Mouse (Mus musculus) hindbrain, embryonic 16.5 days (tissue): ENCODE results near the gene Plac8. TPM values are rescaled to one million over a fixed set of nuclear protein-coding genes. Genes with fewer than 3 reads are reported as not detected.

Source experiments
- ATAC-seq: fragments of 200-750 bp; cut with Nextera tagmentation; 2 replicates; pipeline ENCODE4 v1.8.0; 2017; ENCODE audit warnings: moderate TSS enrichment, moderate library complexity
- H3K27ac ChIP-seq: fragments of 300-500 bp; sonication (generic); 2 replicates; pipeline ENCODE4 v1.5.1; 2014; ENCODE audit warnings: low read depth, mild to moderate bottlenecking, control low read depth, low read length, moderate library complexity
- H3K27me3 ChIP-seq: fragments of 300-500 bp; sonication (generic); replicated peaks from 2 replicates; pipeline ENCODE4 v1.6.1; 2014; ENCODE audit warnings: low read length; ENCODE audit not compliant: control insufficient read depth, insufficient read depth
- H3K36me3 ChIP-seq: fragments of 300-500 bp; sonication (generic); 2 replicates; pipeline ENCODE4 v1.6.1; 2014; ENCODE audit warnings: mild to moderate bottlenecking, low read length, moderate library complexity, mixed read lengths; ENCODE audit not compliant: control insufficient read depth, insufficient read depth
- H3K4me1 ChIP-seq: fragments of 300-500 bp; sonication (generic); 2 replicates; pipeline ENCODE4 v1.6.1; 2014; ENCODE audit warnings: low read depth, low read length; ENCODE audit not compliant: control insufficient read depth, insufficient read depth
- H3K4me2 ChIP-seq: fragments of 300-500 bp; sonication (generic); 2 replicates; pipeline ENCODE4 v1.6.1; 2014; ENCODE audit warnings: mild to moderate bottlenecking, low read length, control low read depth, moderate library complexity
- H3K4me3 ChIP-seq: fragments of 300-500 bp; sonication (generic); 2 replicates; pipeline ENCODE4 v1.5.1; 2014; ENCODE audit warnings: mild to moderate bottlenecking, low read length, control low read depth, moderate library complexity
- H3K9ac ChIP-seq: fragments of 300-500 bp; sonication (generic); 2 replicates; pipeline ENCODE4 v1.6.1; 2014; ENCODE audit warnings: low read depth, mild to moderate bottlenecking, control low read depth, low read length, moderate library complexity
- H3K9me3 ChIP-seq: fragments of 300-500 bp; sonication (generic); 2 replicates; pipeline ENCODE4 v1.6.1; 2014; ENCODE audit warnings: mild to moderate bottlenecking, low read length, moderate library complexity; ENCODE audit not compliant: control insufficient read depth
- WGBS: fragments of 180-500 bp; shearing (Covaris S2); extraction: QIAGEN DNeasy Blood & Tissue Kit; methylation state at CpG from one replicate; pipeline ENCODE4 v1.1.7; 2014; 5-methylcytosine and 5-hydroxymethylcytosine counted together
- polyA plus RNA-seq: library from polyadenylated mRNA; unstranded; fragments of >200 nt; fragmentation: Nextera tagmentation; extraction: Ambion mirVana; gene quantifications from 2 replicates; pipeline ENCODE4 v1.2.1, GENCODE M21; 2015

The Plac8 gene
- polyA plus RNA-seq, 1 experiment from 2014 or later: 0.65 TPM

- peaks cover 6% of the 10 kb centered on the region; the same call in 1 of the 2 replicates for H3K36me3 ChIP-seq
- ATAC-seq: no peak
- H3K27me3 ChIP-seq: no peaks in the 10 kb centered on the region
- no peak overlapping the region for H3K9ac ChIP-seq
- H3K4me2 ChIP-seq: no peak overlapping the region
- 64% methylated on average over 8 of the region's 8 CpGs for WGBS
- no peaks in the 10 kb centered on the region for H3K4me1 ChIP-seq
- no peak overlapping the region for H3K27ac ChIP-seq
- no peaks in the 10 kb centered on the region for H3K9me3 ChIP-seq
- H3K4me3 ChIP-seq: no peak overlapping the region
Observed at GRCm38 (mm10) chr5:100553426-100553825, 18.6 kb downstream of the Plac8 start.

GRCm38 (mm10) chr5:100551952-100552351 lies 20.1 kb downstream of the Plac8 start:
- no peaks in the 10 kb centered on the region for H3K9me3 ChIP-seq
- no peak overlapping the region for H3K4me2 ChIP-seq
- no peak overlapping the region for H3K4me3 ChIP-seq
- H3K4me1 ChIP-seq: no peaks in the 10 kb centered on the region
- no peak for ATAC-seq
- H3K27ac ChIP-seq: no peak overlapping the region
- H3K27me3 ChIP-seq: no peaks in the 10 kb centered on the region
- no peak overlapping the region for H3K9ac ChIP-seq
- H3K36me3 ChIP-seq: peaks cover 15% of the 10 kb centered on the region
- WGBS: 77% methylated on average over 2 of the region's 2 CpGs

- H3K4me1 ChIP-seq: no peaks in the 10 kb centered on the region
- no peak overlapping the region for H3K9ac ChIP-seq
- no peak overlapping the region for H3K4me3 ChIP-seq
- H3K36me3 ChIP-seq: peaks cover 20% of the 10 kb centered on the region
- H3K27ac ChIP-seq: no peak overlapping the region
- no peak for ATAC-seq
- WGBS: 94% methylated on average over 1 of the region's 1 CpGs
- H3K27me3 ChIP-seq: no peaks in the 10 kb centered on the region
- no peaks in the 10 kb centered on the region for H3K9me3 ChIP-seq
- no peak overlapping the region for H3K4me2 ChIP-seq
Observed at GRCm38 (mm10) chr5:100550151-100550550, 21.9 kb downstream of the Plac8 start.

GRCm38 (mm10) chr5:100549311-100549710 lies 22.7 kb downstream of the Plac8 start:
- no peak for ATAC-seq
- 97% methylated on average over 4 of the region's 4 CpGs for WGBS
- H3K36me3 ChIP-seq: peaks cover 25% of the 10 kb centered on the region

GRCm38 (mm10) chr5:100548236-100548635 lies 23.8 kb downstream of the Plac8 start:
- H3K4me3 ChIP-seq: no peak overlapping the region
- H3K9ac ChIP-seq: no peak overlapping the region
- 94% methylated on average over 2 of the region's 2 CpGs for WGBS
- H3K4me1 ChIP-seq: no peaks in the 10 kb centered on the region
- no peak for ATAC-seq
- H3K27ac ChIP-seq: no peak overlapping the region
- H3K4me2 ChIP-seq: no peak overlapping the region
- peaks cover 28% of the 10 kb centered on the region for H3K36me3 ChIP-seq
- no peaks in the 10 kb centered on the region for H3K27me3 ChIP-seq
- no peaks in the 10 kb centered on the region for H3K9me3 ChIP-seq

More at GRCm38 (mm10) chr5:100549311-100549710, 22.7 kb downstream of the Plac8 start:
- H3K27me3 ChIP-seq: no peaks in the 10 kb centered on the region
- no peak overlapping the region for H3K4me3 ChIP-seq
- H3K9ac ChIP-seq: no peak overlapping the region
- H3K27ac ChIP-seq: no peak overlapping the region
- H3K4me1 ChIP-seq: no peaks in the 10 kb centered on the region
- no peak overlapping the region for H3K4me2 ChIP-seq
- H3K9me3 ChIP-seq: no peaks in the 10 kb centered on the region

- no peaks in the 10 kb centered on the region for H3K4me1 ChIP-seq
- H3K36me3 ChIP-seq: peaks cover 36% of the 10 kb centered on the region
- no peaks in the 10 kb centered on the region for H3K27me3 ChIP-seq
- no peaks in the 10 kb centered on the region for H3K9me3 ChIP-seq
- ATAC-seq: no peak
- H3K4me3 ChIP-seq: no peak overlapping the region
- WGBS: 92% methylated on average over 6 of the region's 6 CpGs
- H3K27ac ChIP-seq: no peak overlapping the region
- no peak overlapping the region for H3K9ac ChIP-seq
- H3K4me2 ChIP-seq: no peak overlapping the region
Observed at GRCm38 (mm10) chr5:100546294-100547080, 25.6 kb downstream of the Plac8 start.

- Histone ChIP-seq H3K36me3 (peaks cover 26% of the 10 kb centered on the region), H3K9me3 (no peaks in the 10 kb centered on the region), H3K4me1 (no peaks in the 10 kb centered on the region), H3K4me2 (no peak overlapping the region), H3K27me3 (no peaks in the 10 kb centered on the region), H3K4me3 (no peak overlapping the region), H3K9ac (no peak overlapping the region), H3K27ac (no peak overlapping the region)
- WGBS: 93% methylated on average over 3 of the region's 3 CpGs
- ATAC-seq: no peak
Observed at GRCm38 (mm10) chr5:100536638-100537037, 35.4 kb downstream of the Plac8 start.

- ATAC-seq: no peak
- Histone ChIP-seq H3K4me2 (no peak overlapping the region), H3K27me3 (no peaks in the 10 kb centered on the region), H3K9me3 (no peaks in the 10 kb centered on the region), H3K4me1 (no peaks in the 10 kb centered on the region), H3K36me3 (peaks cover 33% of the 10 kb centered on the region), H3K27ac (no peak overlapping the region), H3K9ac (no peak overlapping the region), H3K4me3 (no peak overlapping the region)
- 79% methylated on average over 7 of the region's 7 CpGs for WGBS
Observed at GRCm38 (mm10) chr5:100535826-100536225, 36.2 kb downstream of the Plac8 start.

GRCm38 (mm10) chr5:100526164-100526563 lies 45.9 kb downstream of the Plac8 start:
- no peak for ATAC-seq
- Histone ChIP-seq H3K27me3 (no peaks in the 10 kb centered on the region), H3K4me3 (no peak overlapping the region), H3K4me1 (no peaks in the 10 kb centered on the region), H3K36me3 (peaks cover 19% of the 10 kb centered on the region), H3K4me2 (no peak overlapping the region), H3K9me3 (no peaks in the 10 kb centered on the region), H3K27ac (no peak overlapping the region), H3K9ac (no peak overlapping the region)
- 89% methylated on average over 7 of the region's 7 CpGs for WGBS
